Mouse (Mus musculus) neural tube, embryonic 14.5 days (tissue): ENCODE measurements around the gene Fastkd1. TPM values are rescaled to one million over a fixed set of nuclear protein-coding genes. Genes with fewer than 3 reads are reported as not detected.
"Not testable (repeated sequence)": the region's sequence is repeated elsewhere in the genome, so short reads cannot be mapped to it uniquely, and the experiment has no call there.

ENCODE experiments used
- ATAC-seq: fragments of 200-750 bp; cut with Nextera tagmentation; 2 replicates; pipeline ENCODE4 v1.8.0; 2017; ENCODE audit warnings: low read depth, mild to moderate bottlenecking, moderate TSS enrichment, moderate library complexity
- H3K27ac ChIP-seq: fragments of 300-500 bp; sonication (generic); 2 replicates; pipeline ENCODE4 v1.5.1; 2014; ENCODE audit warnings: low read depth, mild to moderate bottlenecking, control low read depth, low read length, moderate library complexity, mixed read lengths
- H3K27me3 ChIP-seq: fragments of 300-500 bp; sonication (generic); 2 replicates; pipeline ENCODE4 v1.6.1; 2014; ENCODE audit warnings: low read length; ENCODE audit not compliant: control insufficient read depth, insufficient read depth
- H3K36me3 ChIP-seq: fragments of 300-500 bp; sonication (generic); 2 replicates; pipeline ENCODE4 v1.6.1; 2014; ENCODE audit warnings: low read length, mixed read lengths; ENCODE audit not compliant: control insufficient read depth, insufficient read depth
- H3K4me1 ChIP-seq: fragments of 300-500 bp; sonication (generic); 2 replicates; pipeline ENCODE4 v1.6.1; 2014; ENCODE audit warnings: low read length; ENCODE audit not compliant: control insufficient read depth, insufficient read depth
- H3K4me2 ChIP-seq: fragments of 300-500 bp; sonication (generic); 2 replicates; pipeline ENCODE4 v1.6.1; 2014; ENCODE audit warnings: mild to moderate bottlenecking, low read depth, low read length, control low read depth
- H3K4me3 ChIP-seq: fragments of 300-500 bp; sonication (generic); 2 replicates; pipeline ENCODE4 v1.5.1; 2014; ENCODE audit warnings: low read depth, low read length, control low read depth, mixed read lengths
- H3K9ac ChIP-seq: fragments of 300-500 bp; sonication (generic); replicated peaks from 2 replicates; pipeline ENCODE4 v1.6.1; 2014; ENCODE audit warnings: low read depth, mild to moderate bottlenecking, control low read depth, low read length, mixed read lengths
- H3K9me3 ChIP-seq: fragments of 300-500 bp; sonication (generic); 2 replicates; pipeline ENCODE4 v1.6.1; 2016; ENCODE audit warnings: low read length; ENCODE audit not compliant: control insufficient read depth
- WGBS: fragments of 180-500 bp; shearing (Covaris S2); extraction: QIAGEN DNeasy Blood & Tissue Kit; methylation state at CpG from one replicate; pipeline ENCODE4 v1.1.7; 2014; 5-methylcytosine and 5-hydroxymethylcytosine counted together
- polyA plus RNA-seq: library from polyadenylated mRNA; unstranded; fragments of >200 nt; fragmentation: Nextera tagmentation; extraction: Ambion mirVana; gene quantifications from 2 replicates; pipeline ENCODE4 v1.2.1, GENCODE M21; 2014

Fastkd1 gene
- polyA plus RNA-seq, 1 experiment from 2014 or later: 21.3 TPM

DNA sequence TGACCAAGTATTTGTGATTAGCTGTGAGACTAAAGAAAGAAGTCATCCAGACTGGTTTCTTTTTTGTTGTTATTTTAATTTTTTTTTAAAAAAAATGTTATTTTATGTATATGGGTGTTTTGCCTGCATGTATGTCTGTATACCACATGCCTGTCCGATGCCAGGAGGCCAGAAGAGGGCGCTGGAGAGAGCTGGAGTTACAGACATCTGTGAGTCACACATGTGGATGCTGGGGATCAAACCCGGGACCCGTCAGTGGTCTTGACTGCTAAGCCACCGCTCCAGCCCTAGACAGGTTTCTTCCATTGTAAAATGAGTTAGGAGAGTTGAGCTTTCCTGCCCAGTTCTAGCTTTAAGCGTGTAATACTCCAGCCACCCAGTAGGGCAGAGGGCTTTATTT, 33.3 kb downstream of the Fastkd1 start:
- Histone ChIP-seq H3K36me3 (no peaks in the 10 kb centered on the region), H3K4me3 (no peak overlapping the region), H3K27ac (no peak overlapping the region), H3K4me2 (no peak overlapping the region), H3K27me3 (no peaks in the 10 kb centered on the region), H3K9me3 (no peaks in the 10 kb centered on the region), H3K9ac (no peak overlapping the region), H3K4me1 (peaks cover 7% of the 10 kb centered on the region; the same call in 1 of the 2 replicates)
- WGBS: 66% methylated on average over 6 of the region's 6 CpGs
- ATAC-seq: no peak

DNA sequence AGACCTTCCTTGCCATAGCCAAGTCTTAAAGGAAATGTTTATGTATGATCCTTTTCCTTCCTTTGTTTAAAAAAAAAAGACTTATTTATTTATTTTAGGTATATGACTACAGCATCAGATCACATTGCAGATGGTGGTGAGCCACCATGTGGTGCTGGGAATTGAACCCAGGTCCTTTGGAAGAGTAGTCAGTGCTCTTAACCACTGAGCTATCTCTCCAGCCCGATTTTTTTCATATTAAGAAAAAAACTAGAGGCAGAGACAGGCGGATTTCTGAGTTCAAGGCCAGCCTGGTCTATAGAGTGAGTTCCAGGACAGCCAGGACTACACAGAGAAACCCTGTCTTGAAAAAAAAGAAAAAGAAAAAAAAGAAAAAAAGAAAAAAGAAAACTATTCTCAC, 36.1 kb downstream of the Fastkd1 start:
- 85% methylated on average over 2 of the region's 2 CpGs for WGBS
- ATAC-seq, H3K27ac ChIP-seq, H3K4me2 ChIP-seq, H3K9me3 ChIP-seq, H3K4me1 ChIP-seq, H3K4me3 ChIP-seq, H3K27me3 ChIP-seq, H3K36me3 ChIP-seq, H3K9ac ChIP-seq: not testable (repeated sequence)

DNA sequence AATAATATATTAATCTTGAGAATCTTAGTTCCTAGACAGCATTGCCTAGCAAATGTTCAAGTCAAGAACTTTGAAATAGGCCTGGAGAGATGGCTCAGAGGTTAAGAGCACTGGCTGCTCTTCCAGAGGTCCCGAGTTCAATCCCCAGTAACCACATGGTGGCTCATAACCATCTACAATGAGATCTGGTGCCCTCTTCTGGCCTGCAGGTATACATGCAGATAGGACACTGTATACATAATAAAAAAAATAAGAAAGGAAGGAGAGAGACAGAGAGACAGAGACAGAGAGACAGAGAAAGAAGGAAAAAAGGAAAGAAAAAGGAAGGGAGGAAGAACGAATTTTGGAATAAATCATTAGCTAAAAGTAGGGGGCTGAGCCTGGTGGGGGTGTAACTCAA, 36.6 kb downstream of the Fastkd1 start:
- H3K27me3 ChIP-seq: no peaks in the 10 kb centered on the region
- H3K4me3 ChIP-seq: no peak overlapping the region
- no peak overlapping the region for H3K27ac ChIP-seq
- no peak overlapping the region for H3K9ac ChIP-seq
- no peaks in the 10 kb centered on the region for H3K4me1 ChIP-seq
- H3K36me3 ChIP-seq: no peaks in the 10 kb centered on the region
- WGBS: 60% methylated on average over 2 of the region's 2 CpGs
- ATAC-seq: no peak
- H3K4me2 ChIP-seq: no peak overlapping the region
- no peaks in the 10 kb centered on the region for H3K9me3 ChIP-seq

DNA sequence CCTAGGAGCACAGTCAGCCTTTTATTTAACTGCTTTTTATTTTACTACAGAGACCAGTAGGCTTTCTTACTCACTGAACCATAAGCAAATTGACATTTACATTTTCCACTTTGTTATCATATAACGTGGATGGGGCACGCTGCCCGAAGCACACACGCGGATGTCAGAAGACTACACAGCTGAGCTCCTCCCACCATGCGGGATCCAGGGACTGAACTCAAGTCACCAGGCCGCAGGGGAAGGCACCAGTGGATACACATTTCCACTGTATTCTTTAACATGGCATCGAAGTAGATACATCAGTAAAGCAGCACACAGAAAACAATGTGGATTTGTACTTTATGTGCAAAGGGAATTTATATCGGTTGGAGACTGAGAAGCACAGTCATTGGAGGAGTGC, 38.0 kb downstream of the Fastkd1 start:
- WGBS: 80% methylated on average over 9 of the region's 9 CpGs
- H3K9ac ChIP-seq: no peak overlapping the region
- no peak overlapping the region for H3K4me3 ChIP-seq
- ATAC-seq: no peak
- H3K4me1 ChIP-seq: no peaks in the 10 kb centered on the region
- no peak overlapping the region for H3K27ac ChIP-seq
- no peaks in the 10 kb centered on the region for H3K27me3 ChIP-seq
- H3K4me2 ChIP-seq: no peak overlapping the region
- H3K9me3 ChIP-seq: no peaks in the 10 kb centered on the region
- H3K36me3 ChIP-seq: no peaks in the 10 kb centered on the region

DNA sequence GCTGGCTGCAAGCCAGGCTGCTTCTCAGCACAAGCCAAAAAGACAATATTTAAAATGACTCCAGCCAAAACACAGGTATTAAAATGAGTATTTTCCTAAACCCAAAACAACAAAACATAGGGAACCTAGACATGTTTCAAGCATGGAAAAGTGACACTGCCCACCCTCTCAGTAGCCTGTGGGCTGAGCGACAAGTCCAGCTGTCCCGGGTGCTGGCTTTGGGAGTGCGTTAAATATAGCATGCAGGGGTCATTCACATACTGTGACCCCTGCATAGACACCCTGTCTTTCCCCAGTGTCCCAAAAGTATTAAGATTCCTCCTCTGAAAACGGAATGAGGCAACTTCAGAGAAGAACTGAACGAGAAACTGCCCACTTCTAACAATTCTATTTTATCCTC, 39.6 kb downstream of the Fastkd1 start:
- Histone ChIP-seq H3K4me3 (no peak overlapping the region), H3K4me2 (no peak overlapping the region), H3K4me1 (no peaks in the 10 kb centered on the region), H3K9ac (no peak overlapping the region), H3K27me3 (no peaks in the 10 kb centered on the region), H3K36me3 (no peaks in the 10 kb centered on the region), H3K9me3 (no peaks in the 10 kb centered on the region), H3K27ac (no peak overlapping the region)
- ATAC-seq: no peak
- 82% methylated on average over 5 of the region's 5 CpGs for WGBS

DNA sequence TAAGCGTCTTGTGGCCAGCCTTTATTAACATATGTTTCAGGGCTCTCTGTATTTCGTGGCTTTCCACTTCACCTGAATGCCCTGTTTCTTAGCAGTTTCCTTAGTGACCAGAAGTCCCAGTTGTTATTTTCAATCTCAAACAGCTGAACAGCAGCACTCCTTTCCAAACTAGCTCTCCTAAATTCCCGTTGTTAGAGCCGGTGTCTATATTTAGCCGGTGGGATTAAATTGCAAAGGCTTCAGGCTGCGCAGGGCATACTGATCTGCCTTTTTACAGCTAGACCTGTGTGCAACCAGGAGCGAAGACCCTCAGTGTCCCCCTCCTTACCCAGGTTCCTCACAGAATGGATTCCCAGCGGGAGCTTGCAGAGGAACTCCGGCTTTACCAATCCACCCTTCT, 43.5 kb downstream of the Fastkd1 start, which contains the start of gene Klhl41:
Gene Klhl41 (plus strand): TSS at position 268 of the 400 bp plus-strand sequence.
- no peak within 1 kb of the TSS for H3K9ac ChIP-seq
- H3K9me3 ChIP-seq: no peaks in the 10 kb centered on the region
- no peak for ATAC-seq
- no peak within 1 kb of the TSS for H3K4me3 ChIP-seq
- no peaks in the 10 kb centered on the region for H3K27me3 ChIP-seq
- 88% methylated on average over 9 of the region's 9 CpGs for WGBS
- no peaks in the 10 kb centered on the region for H3K36me3 ChIP-seq
- H3K4me1 ChIP-seq: no peaks in the 10 kb centered on the region
- no peak within 1 kb of the TSS for H3K4me2 ChIP-seq
- no peak within 1 kb of the TSS for H3K27ac ChIP-seq

DNA sequence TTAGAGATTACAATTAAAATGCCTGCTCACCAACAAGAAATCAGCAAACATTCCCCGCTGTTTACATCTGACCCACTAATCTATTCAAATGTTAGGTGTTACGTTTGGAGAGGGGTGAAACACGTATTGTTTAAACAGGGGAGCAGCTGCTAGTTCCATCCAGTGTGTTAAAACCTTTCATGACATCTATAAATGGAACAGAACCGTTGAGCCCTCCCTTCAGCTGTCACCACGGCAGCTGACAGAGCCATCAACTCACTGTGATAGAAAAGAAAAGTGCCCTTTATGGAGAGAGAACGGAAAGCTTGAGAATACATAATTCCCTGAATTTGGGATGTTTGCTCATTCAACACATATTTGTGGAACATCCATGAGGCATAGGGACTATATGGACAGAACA, 44.9 kb downstream of the Fastkd1 start:
- ATAC-seq: no peak
- 71% methylated on average over 6 of the region's 6 CpGs for WGBS
- no peaks in the 10 kb centered on the region for H3K27me3 ChIP-seq

DNA sequence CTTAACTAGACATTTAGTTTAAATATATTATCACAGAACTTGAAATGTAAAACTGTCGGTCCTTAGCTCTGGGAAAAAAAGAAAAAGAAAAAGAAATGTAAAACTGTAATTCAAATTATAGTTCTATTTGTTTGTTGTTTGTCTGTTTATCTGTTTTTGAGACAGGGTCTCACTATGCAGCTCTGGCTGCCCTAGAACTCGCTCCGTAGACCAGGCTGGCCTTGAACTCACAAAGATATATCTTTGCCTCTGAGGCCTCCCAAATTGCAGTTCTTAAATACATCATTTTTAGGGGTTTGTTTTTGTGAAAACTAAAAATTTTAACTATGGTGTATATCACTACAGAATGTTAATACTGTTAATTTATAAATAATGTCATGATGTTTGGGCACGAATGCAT, 45.7 kb downstream of the Fastkd1 start:
- no peak overlapping the region for H3K27ac ChIP-seq
- H3K9ac ChIP-seq: no peak overlapping the region
- no peaks in the 10 kb centered on the region for H3K4me1 ChIP-seq
- H3K4me2 ChIP-seq: no peak overlapping the region
- no peaks in the 10 kb centered on the region for H3K9me3 ChIP-seq
- no peak for ATAC-seq
- WGBS: 98% methylated on average over 4 of the region's 4 CpGs
- no peaks in the 10 kb centered on the region for H3K27me3 ChIP-seq
- peaks cover 15% of the 10 kb centered on the region for H3K36me3 ChIP-seq
- no peak overlapping the region for H3K4me3 ChIP-seq

More for the DNA sequence above, 44.9 kb downstream of the Fastkd1 start:
- no peak overlapping the region for H3K4me2 ChIP-seq
- no peak overlapping the region for H3K27ac ChIP-seq
- peaks cover 8% of the 10 kb centered on the region for H3K36me3 ChIP-seq
- no peaks in the 10 kb centered on the region for H3K4me1 ChIP-seq
- H3K9ac ChIP-seq: no peak overlapping the region
- no peaks in the 10 kb centered on the region for H3K9me3 ChIP-seq
- H3K4me3 ChIP-seq: no peak overlapping the region

DNA sequence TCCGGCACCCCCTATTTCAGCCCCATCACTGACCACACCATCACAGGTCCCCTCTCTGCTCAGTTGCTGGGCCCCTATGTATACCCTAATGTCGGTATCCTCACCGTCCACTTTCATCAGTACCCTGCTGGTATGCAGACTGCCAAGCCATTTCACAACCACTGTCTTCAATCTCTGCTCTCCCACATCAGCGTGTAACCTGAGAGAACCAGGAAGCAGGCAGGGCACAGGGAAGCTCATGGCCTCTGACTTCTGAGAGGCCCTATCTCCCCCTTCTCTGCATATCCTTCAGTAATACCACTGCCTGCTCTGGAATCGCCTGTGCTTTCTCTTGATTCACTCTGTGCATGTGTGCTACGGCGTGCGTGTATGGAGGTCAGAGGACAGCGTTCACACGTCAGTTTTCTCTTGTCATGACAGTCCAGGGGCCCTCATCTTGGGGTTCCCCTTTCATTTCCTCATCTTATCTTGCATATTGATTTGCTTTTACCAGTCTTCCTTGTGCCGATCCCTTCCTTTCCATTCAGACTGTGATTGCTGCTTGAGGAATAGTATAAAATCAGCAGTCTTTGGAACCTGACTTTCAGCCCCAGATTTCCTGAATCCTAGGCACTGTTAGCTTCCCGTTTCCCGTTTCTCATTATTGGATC, 49.4 kb downstream of the Fastkd1 start:
- H3K4me1 ChIP-seq: no peaks in the 10 kb centered on the region
- WGBS: 94% methylated on average over 13 of the region's 13 CpGs
- H3K27me3 ChIP-seq: no peaks in the 10 kb centered on the region
- H3K9ac ChIP-seq: no peak overlapping the region
- ATAC-seq: no peak
- H3K4me2 ChIP-seq: no peak overlapping the region
- no peaks in the 10 kb centered on the region for H3K9me3 ChIP-seq
- no peak overlapping the region for H3K4me3 ChIP-seq
- H3K27ac ChIP-seq: no peak overlapping the region
- peaks cover 17% of the 10 kb centered on the region for H3K36me3 ChIP-seq
